Mouse (Mus musculus) adrenal gland, adult 2 months (tissue): ENCODE results near the gene Cd53. TPM values are rescaled to one million over a fixed set of nuclear protein-coding genes. Genes with fewer than 3 reads are reported as not detected.

Experiments used
- DNase-seq: peaks from one replicate; pipeline ENCODE4 v3.0.0; 2021
- long read RNA-seq: library from polyadenylated mRNA; stranded (forward); transcript quantifications from one replicate; pipeline ENCODE4 v2.0.0, GENCODE M21; 2021
- polyA plus RNA-seq: library from polyadenylated mRNA; depleted of rRNA; stranded (reverse); fragments of >200 nt; gene quantifications from 2 replicates; pipeline ENCODE4 v1.2.3, GENCODE M21; 2012; rRNA removed
- total RNA-seq, 2 experiments: library from RNA; stranded (reverse); gene quantifications; 2 replicates each; pipeline ENCODE4 v1.2.3; 2021

Gene Cd53
- total RNA-seq (10 to 100 TPM in 1 of 2 experiments, 1 to 10 TPM in 1; 8.6 to 13.3 TPM), polyA plus RNA-seq (0.57 and 0.59 TPM in 2 replicates)
- long read RNA-seq, partial matches to known transcripts = 0 of 1 reads
- long read RNA-seq, other reads (novel, unspliced or antisense) = 0 of 1 reads

GRCm38 (mm10) chr3:106789930-106790329 lies at the start of gene Cd53:
Gene Cd53 (minus strand): TSS chr3:106790149.
- DNase-seq = no peak

- peak; percentile 6 for DNase-seq
Observed at GRCm38 (mm10) chr3:106832107-106832506, 42.2 kb upstream of the Cd53 start.

GRCm38 (mm10) chr3:106826187-106826586 lies 36.2 kb upstream of the Cd53 start, which contains the start of gene Olfr266:
Gene Olfr266 (minus strand): TSS chr3:106826287.
- no peak for DNase-seq

GRCm38 (mm10) chr3:106817676-106818075 lies 27.7 kb upstream of the Cd53 start:
- no peak for DNase-seq

- no peak for DNase-seq
Observed at GRCm38 (mm10) chr3:106808972-106809695, 19.2 kb upstream of the Cd53 start.

GRCm38 (mm10) chr3:106798079-106798478 lies 8.1 kb upstream of the Cd53 start:
- no peak for DNase-seq

GRCm38 (mm10) chr3:106788440-106788887 lies 1.5 kb downstream of the Cd53 start:
- DNase-seq = no peak

- no peak for DNase-seq
Observed at GRCm38 (mm10) chr3:106787972-106788371, 2.0 kb downstream of the Cd53 start.

- DNase-seq = no peak
Observed at GRCm38 (mm10) chr3:106785130-106785529, 4.8 kb downstream of the Cd53 start.

GRCm38 (mm10) chr3:106771834-106772233 lies 18.1 kb downstream of the Cd53 start:
- no peak for DNase-seq

- DNase-seq = no peak
Observed at GRCm38 (mm10) chr3:106755898-106756297, 34.1 kb downstream of the Cd53 start.

- DNase-seq = peak; percentile 91
Observed at GRCm38 (mm10) chr3:106722028-106722945, 67.7 kb downstream of the Cd53 start.

- DNase-seq = peak; percentile 97
Observed at GRCm38 (mm10) chr3:106721397-106722027, 68.4 kb downstream of the Cd53 start.

Other genes with a start within 250 kb of the Cd53 start
- gene Dram2, start 242.4 kb downstream of the Cd53 start, total RNA-seq = 10 to 100 TPM; 91.8 to 98.6 TPM
- gene Dram2, start 242.4 kb downstream of the Cd53 start, polyA plus RNA-seq = 8.3 and 9.5 TPM in 2 replicates
- 10 to 100 TPM; 42.2 to 44.4 TPM for gene Cept1, start 242.3 kb downstream of the Cd53 start, total RNA-seq
- 3.6 and 4.9 TPM in 2 replicates for gene Cept1, start 242.3 kb downstream of the Cd53 start, polyA plus RNA-seq
- 10 to 100 TPM; 16.5 to 17.2 TPM for gene Lrif1, start 105.2 kb downstream of the Cd53 start, total RNA-seq
- 0.85 TPM in 2 replicates for gene Lrif1, start 105.2 kb downstream of the Cd53 start, polyA plus RNA-seq
- gene Olfr266, start 36.1 kb upstream of the Cd53 start, total RNA-seq = not detected
- not detected in 2 replicates for gene Olfr266, start 36.1 kb upstream of the Cd53 start, polyA plus RNA-seq
- gene Kcna3, start 246.0 kb upstream of the Cd53 start, total RNA-seq = 1 to 10 TPM in 1 of 2 experiments, under 1 TPM in 1; 0.78 to 1.0 TPM
- 1.1 and 1.3 TPM in 2 replicates for gene Kcna3, start 246.0 kb upstream of the Cd53 start, polyA plus RNA-seq